Mouse (Mus musculus): ENCODE measurements around the gene Smoc1.

Gene Smoc1

DNA sequence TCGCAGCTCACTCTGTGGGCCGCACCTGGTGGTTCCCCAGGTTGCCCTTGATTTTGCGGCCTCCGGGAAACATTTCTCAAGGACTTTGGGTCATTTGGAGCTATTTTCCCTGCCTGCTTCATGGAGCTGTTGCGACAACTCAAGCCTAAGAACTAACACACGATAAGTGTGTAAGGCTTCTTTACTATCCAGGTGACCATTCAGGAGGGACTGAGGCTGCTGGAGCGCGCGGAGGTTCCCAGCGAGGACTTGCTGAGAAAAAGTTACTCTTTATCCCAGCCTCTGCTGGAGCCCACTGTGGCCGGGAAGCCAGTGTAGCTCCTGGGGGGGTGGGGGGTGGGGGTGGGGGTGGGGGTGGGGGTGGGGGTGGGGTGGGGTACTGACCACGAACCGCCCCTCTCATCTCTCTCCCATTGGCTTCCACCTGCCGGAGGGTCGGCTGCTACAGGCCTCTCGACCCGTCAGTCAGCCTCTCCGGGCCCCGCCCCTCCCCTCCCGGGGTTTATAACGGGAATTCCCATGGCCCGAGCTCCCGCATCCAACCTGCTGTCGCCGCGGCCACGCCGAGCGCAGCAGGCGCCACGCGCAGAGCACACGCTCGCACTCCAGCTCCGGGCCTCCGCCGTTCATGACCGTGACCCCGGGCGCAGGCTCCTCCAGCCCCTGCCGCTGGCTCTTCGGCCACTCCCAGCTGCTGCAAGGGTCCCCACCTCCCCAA lies at the start of gene Smoc1:
Gene Smoc1, plus strand, starts transcription at position 532 of the 718 bp plus-strand sequence.
- no peak for DNase-seq (ENCODE audit: low spot score in 2 of 2)

DNA sequence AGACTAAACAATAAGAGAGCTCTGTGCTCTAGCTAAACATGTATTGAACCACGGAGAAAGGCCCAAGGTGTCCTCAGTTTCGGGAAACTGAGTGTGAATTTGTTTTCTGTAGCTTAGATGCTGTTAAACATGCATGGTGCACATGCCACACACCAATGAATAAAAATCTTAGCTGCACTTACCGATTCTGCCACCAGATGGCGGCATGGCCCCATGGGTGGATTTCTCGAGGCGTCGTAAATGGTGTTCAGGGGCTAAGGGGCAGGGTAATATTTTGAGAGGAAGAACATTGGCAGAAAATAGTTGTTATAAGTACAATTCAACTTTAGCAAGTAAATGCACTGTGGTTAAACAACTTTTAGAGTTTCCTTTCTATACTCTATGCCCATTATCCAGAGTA lies 44.3 kb upstream of the Smoc1 start:
- peak; percentile 69 to 80 for DNase-seq (ENCODE audit: low spot score in 2 of 2)

DNA sequence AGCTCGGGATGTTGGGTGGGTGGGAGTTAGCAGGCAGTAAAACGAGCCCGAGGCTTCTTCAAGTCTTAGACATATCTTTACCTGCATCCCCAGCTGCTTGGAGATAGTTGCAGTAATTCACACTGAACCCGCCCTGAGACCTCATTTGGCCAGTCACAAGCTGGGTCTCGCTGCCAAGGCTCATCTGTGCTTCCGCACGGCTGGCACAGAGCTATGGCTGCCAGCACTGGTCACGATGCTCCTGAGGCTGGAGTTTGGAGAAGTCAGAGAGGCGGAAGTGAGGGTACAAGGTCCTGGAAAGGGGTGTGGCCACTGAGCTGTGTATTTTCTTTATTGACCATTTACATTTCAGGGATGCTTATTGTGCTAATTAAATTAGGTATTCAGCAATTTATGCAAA lies 42.9 kb upstream of the Smoc1 start:
- peak in 1 of 2 experiments; percentile 8 for DNase-seq (ENCODE audit: low spot score in 2 of 2)

DNA sequence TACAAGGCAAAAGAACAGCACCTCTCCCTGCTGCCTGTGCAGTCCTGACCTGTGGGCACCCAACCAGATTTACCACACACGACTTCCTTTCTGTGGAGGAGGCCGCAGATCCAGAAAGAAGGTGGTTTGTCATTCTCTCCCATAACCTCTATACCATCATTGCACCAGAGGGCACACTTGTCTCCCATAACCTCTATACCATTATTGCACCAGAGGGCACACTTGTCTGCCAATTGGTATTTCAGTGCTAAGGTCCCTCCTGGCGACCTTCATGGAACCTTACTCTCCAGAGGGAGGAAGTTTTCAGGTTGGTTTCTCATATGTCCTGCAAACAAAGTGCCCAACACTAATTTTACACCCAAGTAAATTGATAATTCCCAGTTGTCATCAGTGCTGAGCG lies 40.0 kb upstream of the Smoc1 start:
- DNase-seq (ENCODE audit: low spot score in 2 of 2), result peak in 1 of 2 experiments; percentile 3

DNA sequence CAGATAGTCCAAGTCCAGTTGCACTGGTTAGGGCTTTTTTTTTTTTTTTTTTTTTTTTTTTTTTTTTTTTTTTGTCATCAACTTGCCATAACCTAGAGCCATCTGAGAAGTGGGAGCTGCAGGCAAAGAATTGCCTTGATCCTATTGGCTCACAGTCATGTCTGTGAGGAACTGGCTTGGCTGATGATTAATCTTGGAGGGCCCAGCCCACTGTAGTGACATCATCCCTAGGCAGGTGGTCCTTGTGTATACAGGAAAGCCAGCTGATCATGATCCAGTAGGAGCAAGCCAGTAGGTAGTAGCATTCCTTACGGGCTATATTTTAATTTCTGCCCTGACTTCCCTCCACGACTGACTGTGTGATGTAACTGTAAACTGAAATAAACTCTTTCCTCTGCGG lies 38.3 kb upstream of the Smoc1 start:
- DNase-seq (ENCODE audit: low spot score in 2 of 2), result no peak

DNA sequence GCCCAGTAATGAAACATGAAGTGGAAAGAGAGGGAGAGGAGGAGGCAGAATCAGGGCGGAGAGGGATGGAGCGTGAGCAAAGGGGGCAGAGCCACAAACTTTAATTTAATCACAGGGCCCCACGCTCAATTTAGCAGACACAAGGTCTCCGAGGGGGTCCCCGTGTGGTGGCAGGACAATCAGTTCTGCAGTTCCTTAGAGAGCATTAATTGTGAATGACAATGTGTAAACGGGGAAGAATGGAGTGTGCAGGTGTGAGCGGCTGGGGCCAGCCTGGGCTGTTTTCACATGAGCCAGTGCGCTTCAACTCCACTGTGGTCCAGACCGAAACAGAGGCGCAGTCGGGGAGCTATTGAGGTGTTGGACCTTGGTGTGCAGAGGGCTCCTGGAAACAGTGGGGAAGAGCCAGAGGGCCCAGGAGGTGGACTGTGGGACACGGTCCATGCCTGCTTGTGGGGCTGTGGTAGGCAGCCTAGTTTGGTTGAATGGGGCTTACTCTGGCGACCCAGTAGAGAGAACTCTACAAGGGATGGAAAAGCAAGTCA lies 35.6 kb upstream of the Smoc1 start:
- peak in 1 of 2 experiments; percentile 12 for DNase-seq (ENCODE audit: low spot score in 2 of 2)

DNA sequence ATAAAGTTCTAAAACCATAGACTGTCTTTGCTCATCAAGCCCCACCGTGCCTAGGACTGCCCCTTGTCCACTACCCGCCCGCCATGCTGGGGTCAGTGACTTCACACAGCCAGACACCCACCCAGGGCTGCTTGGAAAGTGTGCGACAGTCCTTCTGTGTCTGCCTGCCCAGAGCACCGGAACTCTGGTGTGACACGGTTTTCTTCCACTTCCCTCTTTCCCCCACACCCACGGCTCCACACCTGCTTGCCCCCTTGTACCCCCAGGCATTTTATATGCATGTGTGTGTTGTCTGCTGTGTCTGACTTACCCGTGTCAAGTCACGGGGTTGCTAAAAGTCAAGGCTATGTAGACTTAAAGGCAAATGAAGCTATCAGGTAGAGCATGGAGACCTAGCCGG lies 34.8 kb upstream of the Smoc1 start:
- DNase-seq (ENCODE audit: low spot score in 2 of 2), result peak in 1 of 2 experiments; percentile 35

DNA sequence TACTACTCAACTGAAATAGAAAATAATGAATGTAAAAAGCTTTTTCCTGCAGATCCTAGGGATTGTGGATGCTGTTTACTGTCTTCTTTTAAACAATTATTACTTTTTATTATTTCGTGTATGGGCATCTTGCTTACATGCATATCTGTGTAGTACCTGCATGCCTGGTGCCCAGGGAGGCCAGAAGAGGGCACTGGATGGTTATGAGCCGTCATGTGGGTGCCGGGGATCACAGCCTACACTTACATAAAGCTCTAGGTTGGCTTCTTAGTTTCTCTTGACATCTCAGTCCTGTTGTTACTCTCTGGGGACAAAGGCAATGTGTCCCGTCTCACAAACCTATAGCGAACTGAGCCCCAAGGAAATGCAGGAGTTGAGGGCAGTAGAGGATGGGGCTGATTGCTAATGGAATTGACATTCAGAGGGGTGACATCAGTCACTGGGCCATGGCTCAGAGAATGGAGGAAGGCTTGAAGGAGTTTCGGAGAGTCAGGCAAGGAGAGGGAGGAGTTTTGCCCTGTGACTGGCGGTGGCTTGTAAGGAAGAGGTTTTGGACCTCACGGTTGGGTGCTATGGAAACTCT lies 34.0 kb upstream of the Smoc1 start:
- peak in 1 of 2 experiments; percentile 17 for DNase-seq (ENCODE audit: low spot score in 2 of 2)

DNA sequence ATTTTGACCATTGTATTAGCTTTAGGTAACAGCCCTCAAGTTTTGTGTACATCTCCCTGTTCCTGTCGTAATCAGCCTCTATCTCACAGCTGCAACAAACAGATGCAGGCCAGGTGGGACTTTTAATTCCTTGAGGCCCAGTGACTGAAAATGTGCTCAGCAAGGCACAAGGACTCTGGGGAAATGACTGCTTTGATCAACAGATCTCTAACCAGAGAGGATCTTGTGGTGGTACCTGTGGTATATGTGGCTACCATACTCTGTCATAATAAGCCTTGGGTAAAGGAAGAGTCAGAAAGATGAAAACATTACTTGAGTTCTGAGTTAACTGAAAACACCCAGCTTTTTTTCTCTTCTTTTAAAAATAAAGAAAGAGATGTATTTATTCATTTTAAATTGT lies 32.8 kb upstream of the Smoc1 start:
- DNase-seq (ENCODE audit: low spot score in 2 of 2), result peak in 1 of 2 experiments; percentile 6

DNA sequence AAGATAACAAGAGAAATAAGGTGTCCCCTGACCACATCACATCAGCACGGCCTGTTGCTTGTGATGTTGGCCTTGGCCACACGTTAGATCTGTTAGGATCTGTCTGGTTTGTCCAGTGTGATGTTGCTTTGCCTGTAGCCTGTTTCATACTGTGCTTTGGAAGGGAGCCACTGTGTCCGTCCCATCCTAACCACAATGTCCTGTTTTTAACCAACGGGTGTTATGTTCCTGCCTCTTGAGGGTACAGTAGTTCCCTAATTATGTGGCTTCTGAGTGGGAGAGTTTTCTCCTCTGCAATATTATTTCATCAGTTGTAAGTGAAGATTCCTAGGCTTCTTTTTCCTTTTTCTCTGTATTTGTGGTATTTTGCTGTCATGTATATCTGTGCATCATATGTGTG lies 31.3 kb upstream of the Smoc1 start:
- peak in 1 of 2 experiments; percentile 3 for DNase-seq (ENCODE audit: low spot score in 2 of 2)

DNA sequence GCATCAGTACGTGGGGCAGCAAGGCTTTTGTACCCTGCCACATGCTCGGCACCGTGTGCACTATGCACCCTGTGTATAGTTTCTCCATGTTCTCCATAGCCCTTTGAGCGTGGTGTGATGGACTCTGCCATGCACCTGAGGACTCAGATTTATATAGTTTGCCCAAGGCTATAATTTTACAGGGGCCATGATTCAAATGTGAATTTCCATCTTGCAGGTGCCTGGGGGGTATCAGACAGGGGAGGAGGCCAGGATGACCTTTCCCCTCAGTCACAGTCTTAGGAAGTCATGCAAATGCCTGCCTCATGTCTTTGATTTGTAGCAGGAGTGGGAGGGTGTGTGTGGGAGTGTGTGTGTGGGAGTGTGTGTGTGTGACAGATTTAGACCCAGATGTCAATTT lies 29.0 kb upstream of the Smoc1 start:
- DNase-seq (ENCODE audit: low spot score in 2 of 2), result peak in 1 of 2 experiments; percentile 3

DNA sequence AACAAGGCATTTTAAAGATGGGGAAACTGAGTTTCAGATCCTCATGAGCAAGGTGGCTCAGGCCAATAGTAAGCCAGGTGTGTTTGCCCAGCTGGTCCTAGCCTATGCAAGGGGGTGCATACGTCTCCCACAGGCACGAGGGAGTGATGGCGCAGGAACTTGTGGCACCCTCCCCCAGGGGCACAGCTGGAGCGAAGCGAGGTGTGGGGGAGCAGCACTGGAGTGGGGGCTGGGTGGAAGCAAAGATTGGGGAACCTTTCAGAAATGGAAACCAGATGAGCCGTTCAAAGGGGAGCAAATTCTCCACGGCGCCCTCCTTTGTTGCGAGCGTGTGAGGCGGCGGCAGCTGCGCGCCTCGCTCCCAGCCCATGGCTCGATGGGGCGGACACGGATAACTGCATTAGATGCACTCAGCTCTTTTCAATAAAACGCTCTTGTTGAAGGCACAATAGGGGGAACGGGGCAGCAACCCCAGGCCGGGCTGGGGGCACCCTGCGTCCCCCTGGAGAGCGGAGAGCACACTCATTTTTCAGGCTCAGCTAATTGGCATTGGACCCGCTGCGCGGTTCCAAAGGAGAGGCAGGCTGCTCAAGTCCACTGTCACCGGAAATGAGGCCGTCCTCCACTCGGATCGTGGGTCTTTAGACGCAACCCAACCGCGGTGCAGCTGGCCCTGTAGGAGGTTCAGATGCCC lies 27.9 kb upstream of the Smoc1 start:
- peak in 1 of 2 experiments; percentile 36 for DNase-seq (ENCODE audit: low spot score in 2 of 2)

DNA sequence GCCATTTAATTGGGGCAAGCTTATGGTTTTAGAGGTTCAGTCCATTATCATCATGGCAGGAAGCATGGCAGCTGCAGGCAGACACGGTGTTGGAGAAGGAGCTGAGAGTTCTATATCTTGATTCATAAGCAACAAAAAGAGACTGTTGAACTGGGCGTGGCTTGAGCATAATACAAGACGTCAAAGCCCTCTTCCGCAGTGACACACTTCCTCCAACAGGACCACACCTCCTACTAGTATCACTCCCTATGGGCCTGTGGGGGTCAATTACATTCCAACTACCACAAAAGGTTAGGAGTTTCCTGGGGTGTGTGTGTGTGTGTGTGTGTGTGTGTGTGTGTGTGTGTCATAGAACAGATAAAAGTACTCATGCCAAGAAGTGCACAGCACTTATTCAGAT lies 25.7 kb upstream of the Smoc1 start:
- DNase-seq (ENCODE audit: low spot score in 2 of 2), result peak in 1 of 2 experiments; percentile 3

DNA sequence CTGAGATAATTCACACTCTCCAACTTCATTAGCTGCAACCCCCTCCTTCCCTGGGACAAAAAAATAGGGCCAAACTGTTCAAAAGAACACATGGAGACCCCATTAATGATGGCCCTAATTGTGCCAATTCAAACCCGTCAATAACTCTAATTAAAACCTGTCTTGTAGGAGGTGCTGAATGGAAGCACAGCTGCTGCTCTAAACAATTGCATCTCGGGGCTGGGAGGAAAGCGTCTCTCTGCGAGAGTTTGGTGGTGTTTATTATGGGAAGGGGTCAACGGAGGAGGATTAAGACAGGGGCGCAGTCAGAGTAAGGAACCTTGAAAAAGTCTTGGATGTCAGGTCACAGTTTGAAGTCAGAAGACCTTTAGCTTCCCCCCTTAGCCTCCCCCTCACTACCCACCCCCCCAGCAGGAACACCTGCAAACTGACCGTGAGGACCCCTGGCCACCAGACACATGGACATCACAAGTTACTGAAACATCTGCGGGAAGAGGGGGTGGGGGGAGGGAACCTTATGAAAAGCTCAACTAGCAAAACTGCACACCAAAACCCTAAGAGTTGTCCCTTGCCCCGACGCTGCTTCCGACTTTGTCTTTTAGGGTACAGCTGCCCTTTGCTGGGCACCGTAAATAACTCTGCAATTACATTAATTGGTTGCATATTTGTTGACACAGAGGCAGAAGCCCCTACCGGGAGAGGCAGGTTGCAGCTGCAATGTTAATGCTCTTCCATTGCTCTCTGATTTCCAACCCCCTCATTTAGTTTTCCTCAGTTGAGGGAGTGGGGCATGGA lies 23.6 kb upstream of the Smoc1 start:
- DNase-seq (ENCODE audit: low spot score in 2 of 2), result no peak

DNA sequence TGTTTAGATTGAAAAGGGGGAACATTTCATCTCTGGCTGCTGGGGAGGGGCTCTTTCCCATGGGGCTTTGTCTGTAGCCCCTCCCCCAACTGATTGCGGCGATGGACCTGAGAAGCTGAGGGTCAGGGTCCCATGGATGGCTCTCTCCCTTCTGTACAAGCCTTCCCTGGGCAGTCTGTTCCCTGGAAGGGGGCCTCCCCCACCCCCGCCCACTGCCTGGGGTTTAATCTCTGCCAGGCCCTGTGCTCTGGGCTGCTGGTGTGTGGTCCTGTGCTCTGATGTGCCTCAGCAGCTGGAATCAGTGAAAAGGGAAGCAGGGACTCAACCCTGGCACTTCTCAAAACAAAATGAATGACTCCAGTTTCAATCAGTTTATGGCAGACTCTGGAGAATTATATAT lies 16.8 kb upstream of the Smoc1 start:
- DNase-seq (ENCODE audit: low spot score in 2 of 2), result no peak

DNA sequence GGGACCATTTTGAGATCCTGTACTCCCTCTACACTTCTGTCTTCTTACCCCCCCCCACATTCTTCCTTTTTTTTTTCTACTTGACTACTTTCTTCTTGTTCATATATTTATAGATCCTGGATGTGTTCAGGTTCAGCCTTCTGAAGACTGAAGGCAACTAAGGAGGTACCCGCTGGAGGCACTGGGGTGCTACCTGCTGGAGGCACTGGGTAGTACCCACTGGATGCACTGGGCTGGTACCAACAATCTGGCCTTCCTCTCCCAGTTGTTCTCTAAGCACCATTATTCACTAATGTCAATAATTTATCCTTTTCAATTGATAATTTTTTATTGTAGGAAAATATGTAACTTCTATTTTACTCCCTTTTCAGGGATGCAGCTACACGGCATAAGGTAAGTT lies 14.6 kb upstream of the Smoc1 start:
- DNase-seq (ENCODE audit: low spot score in 2 of 2), result no peak

DNA sequence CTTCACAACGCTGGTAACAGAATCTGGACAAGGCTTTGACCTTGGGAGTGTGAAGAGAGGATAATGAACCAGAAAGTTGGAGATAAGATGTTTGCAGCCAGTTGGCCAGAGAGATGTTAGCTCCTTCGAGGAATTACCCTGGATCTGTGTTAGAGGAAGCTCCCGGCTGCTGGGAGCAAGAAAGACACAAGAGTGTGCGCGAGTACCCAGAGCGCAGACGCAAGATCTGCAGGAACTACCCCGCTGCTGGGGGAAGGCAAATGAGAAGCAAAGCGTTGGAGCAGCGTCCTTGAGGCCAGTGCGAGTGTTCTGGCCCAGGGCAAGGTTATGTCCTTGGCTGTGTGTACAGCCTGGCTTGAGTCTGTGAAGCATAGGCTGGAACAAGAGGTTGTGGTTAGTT lies 13.1 kb upstream of the Smoc1 start:
- no peak for DNase-seq (ENCODE audit: low spot score in 2 of 2)

DNA sequence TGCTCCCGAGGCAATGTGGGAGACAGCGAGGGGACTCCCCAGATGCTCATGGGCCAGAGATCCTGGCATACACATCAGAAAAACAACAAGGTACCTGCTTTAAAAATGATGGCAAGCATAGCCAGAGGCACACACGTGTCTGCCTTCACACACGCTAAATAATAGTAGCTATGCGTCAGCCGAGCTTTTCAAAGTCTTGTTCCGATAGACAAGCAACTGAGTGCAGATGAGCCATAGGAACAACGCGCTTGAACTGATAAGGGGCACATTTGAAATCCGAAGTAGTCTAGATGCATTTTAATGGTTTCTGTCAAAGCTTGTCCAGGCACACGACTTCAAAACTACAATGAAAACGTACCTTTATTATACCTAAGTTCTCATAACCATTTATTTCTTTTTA lies 9.0 kb upstream of the Smoc1 start:
- DNase-seq (ENCODE audit: low spot score in 2 of 2), result no peak

DNA sequence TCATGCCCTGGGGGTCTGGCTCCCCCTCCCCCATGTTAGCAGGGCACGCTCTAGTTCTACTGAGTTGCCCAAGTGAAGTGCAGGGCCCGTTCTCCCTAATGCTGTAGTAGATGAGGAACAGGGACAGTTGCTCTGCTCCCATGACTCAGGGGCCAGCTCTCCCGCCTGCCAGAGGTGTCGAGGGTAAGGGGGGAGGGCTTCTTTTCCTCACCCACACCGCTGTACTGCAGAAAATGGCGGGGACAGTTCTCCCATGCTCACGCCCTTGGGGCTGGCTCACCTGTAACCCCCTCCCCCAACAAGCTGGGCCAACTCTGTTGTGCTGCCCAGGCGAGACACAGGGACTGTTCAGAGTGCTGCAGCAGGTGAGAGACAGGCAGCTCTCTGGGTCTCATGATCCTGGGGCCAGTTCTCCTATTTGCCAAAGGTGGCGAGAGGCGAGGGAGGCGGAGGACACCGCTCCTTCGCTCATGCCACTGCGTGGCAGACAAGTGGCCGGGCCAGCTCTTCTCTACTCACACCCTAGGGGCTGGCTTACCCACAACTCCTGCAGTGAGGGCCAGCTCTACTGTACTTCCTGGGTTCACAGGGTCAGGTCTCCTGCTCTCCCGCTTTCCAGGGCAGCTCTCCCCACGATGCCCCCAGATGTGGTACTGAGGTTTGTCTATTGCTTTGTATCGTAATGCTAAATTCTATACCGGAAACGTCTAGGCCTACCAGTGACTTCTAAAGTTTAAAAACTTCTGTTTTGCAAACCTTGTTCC lies 7.9 kb upstream of the Smoc1 start:
- DNase-seq (ENCODE audit: low spot score in 2 of 2), result no peak

DNA sequence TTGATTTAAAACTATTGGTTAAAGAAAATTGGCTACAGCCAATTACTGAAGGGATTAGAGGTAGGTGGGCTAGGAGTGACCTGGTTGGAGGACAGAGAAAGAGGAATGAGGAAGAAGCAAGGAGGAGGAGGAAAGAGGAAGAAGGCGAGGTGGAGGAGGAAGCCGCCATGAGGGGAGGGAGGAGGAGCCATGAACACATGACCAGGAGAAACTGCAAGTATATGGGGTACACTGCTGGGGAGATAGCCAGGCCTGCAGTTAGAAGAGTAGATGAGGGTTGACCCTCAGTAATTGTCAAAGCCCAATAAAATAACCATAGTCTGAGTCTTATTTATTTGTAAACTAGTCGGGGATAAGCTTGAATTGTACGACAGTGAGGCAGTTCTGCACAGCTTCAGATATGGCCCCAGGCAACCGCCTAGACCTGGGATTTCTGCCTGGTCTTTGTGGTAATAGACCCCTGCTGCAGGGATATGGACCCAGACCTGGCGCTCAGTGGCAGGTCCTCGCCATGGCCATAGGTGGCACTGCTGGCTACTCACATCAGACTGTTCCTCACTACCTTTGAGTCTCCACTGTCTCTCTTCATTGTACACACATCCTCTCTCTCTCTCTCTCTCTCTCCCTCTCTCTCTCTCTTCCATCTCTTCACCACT lies 7.2 kb upstream of the Smoc1 start:
- no peak for DNase-seq (ENCODE audit: low spot score in 2 of 2)

DNA sequence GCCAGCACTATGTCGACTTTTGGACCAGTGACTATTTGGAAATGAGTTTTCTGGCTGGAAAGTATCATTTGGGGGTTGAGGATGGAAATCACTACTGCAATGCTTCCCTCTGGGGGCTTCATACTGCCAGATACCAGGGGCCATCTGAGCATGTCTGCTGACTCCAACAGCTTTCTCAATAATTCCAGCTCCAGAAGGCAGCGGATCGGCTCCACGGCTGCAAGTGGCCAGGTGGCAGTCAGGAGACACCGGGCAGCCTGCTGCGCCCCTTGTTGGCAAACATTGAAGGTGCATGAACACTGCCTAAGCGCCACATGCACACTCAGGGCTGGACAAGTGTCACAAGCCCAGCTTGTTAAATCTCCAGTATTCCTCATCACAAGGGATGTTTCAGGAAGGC lies 2.2 kb upstream of the Smoc1 start:
- no peak for DNase-seq (ENCODE audit: low spot score in 2 of 2)
